Mouse (Mus musculus) cortical plate, adult 2 months (tissue): ENCODE results near the gene Sf3b3.

Experiments
- CTCF ChIP-seq: fragments of 200-500 bp; IDR thresholded peaks from 2 replicates; pipeline ENCODE4 v1.5.1; 2011; ENCODE audit warnings: mild to moderate bottlenecking, control low read depth, low read length; ENCODE audit not compliant: insufficient read depth; ENCODE audit errors: extremely low read depth
- POLR2A ChIP-seq: fragments of 200-500 bp; IDR thresholded peaks from 2 replicates; pipeline ENCODE4 v1.6.1; 2011; ENCODE audit warnings: mild to moderate bottlenecking, low read length, control low read depth; ENCODE audit not compliant: insufficient read depth; ENCODE audit errors: extremely low read depth

DNA sequence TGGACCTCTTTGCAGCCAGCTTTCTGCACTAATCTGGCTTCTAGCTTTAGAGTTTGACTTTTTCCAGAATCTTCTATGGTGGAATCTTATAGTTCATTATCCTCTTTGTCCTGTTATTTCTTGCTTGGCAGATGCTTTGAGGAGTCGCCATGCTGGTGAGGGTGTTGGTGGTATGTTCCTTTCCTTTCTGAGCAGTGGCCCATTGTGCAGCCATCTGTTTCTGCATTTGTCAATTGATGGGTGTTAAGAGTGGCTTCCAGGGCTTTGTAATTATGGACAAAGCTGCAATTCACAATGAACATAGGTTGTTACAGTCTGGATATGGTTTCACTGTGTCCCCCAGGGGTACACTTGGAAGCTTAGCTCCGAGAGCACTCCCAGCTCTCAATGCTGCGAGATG lies 81.9 kb downstream of the Sf3b3 start:
- TF ChIP-seq CTCF (no peak), POLR2A (no peak)
